Mouse (Mus musculus): ENCODE results near the gene Nup50. TPM values are rescaled to one million over a fixed set of nuclear protein-coding genes. Genes with fewer than 3 reads are reported as not detected.
A peak's percentile ranks its signal among the peaks of the same experiment; 100 is the strongest.

The Nup50 gene
- total RNA-seq (2012; rRNA removed) (54.7 and 55.9 TPM in 2 replicates), polyA plus RNA-seq (2012; ENCODE audit: insufficient read depth in 1 of 2, insufficient read length in 2 of 2, low read depth in 1 of 2, low replicate concordance in 2 of 2, missing spikeins in 1 of 2) (10 to 100 TPM in 1 of 2 experiments, not detected in 1; 98.4 TPM)

GRCm38 (mm10) chr15:84922884-84923507 is at the start of gene Nup50:
TSS of gene Nup50 (plus strand) at chr15:84923411.
- Histone ChIP-seq H3K27me3 (ENCODE audit: control insufficient read depth in 1 of 2, insufficient read depth in 2 of 2, low read length in 2 of 2) (no peaks in the 10 kb centered on the region), H3K4me3 (ENCODE audit: control insufficient read depth in 1 of 2, insufficient read depth in 1 of 2, low read depth in 2 of 2, low read length in 2 of 2) (peak within 1 kb of the TSS; percentile 66 to 80), H3K79me2 (ENCODE audit: control insufficient read depth, insufficient read depth, low read length, poor library complexity) (peaks cover 48% of the 10 kb centered on the region), H3K9ac (ENCODE audit: control insufficient read depth, low read depth, low read length, poor library complexity, severe bottlenecking) (peak within 1 kb of the TSS; percentile 95), H3K9me3 (replicated peaks; ENCODE audit: insufficient read depth, low read length) (no peaks in the 10 kb centered on the region), H3K27ac (ENCODE audit: control insufficient read depth, low read depth, low read length) (peak within 1 kb of the TSS; percentile 87), H3K4me1 (ENCODE audit: control insufficient read depth in 1 of 2, insufficient read depth in 2 of 2, low read length in 2 of 2) (peaks cover 0 to 8% of the 10 kb centered on the region in 2 experiments; a peak in 2 of 4 replicates), H3K36me3 (ENCODE audit: control insufficient read depth in 1 of 2, insufficient read depth in 2 of 2, low read length in 2 of 2) (peaks cover 11 to 17% of the 10 kb centered on the region in 2 experiments)
- TF ChIP-seq CHD2 (IDR thresholded peaks at IDR 0.05; ENCODE audit: low read length) (no peak), E2F4 (IDR thresholded peaks at IDR 0.05; ENCODE audit: borderline replicate concordance, low read depth, low read length) (0 out of 2 replicates have a peak, but pooled peaks have one; percentile 70), MXI1 (IDR thresholded peaks at IDR 0.05; ENCODE audit: low read depth, low read length) (peak; percentile 96), POLR2AphosphoS2 (IDR thresholded peaks at IDR 0.05; ENCODE audit: low read length) (peak; percentile 92), MAX (IDR thresholded peaks at IDR 0.05; ENCODE audit: low read length) (peak; percentile 98), ZKSCAN1 (IDR thresholded peaks at IDR 0.05; ENCODE audit: low read depth, low read length) (no peak), TCF12 (IDR thresholded peaks at IDR 0.05; ENCODE audit: low read depth, low read length) (peak; percentile 62; the same call in 1 of the 2 replicates), HCFC1 (IDR thresholded peaks at IDR 0.05; ENCODE audit: low read depth, low read length) (peak; percentile 81), TBP (IDR thresholded peaks at IDR 0.05; ENCODE audit: low read depth, low read length) (peak; percentile 72; the same call in 1 of the 2 replicates), TAL1 (IDR thresholded peaks at IDR 0.05; ENCODE audit: low read length) (no peak), USF1 (IDR thresholded peaks at IDR 0.05; ENCODE audit: low read depth, low read length) (peak; percentile 99), POLR2AphosphoS5 (IDR thresholded peaks at IDR 0.05; ENCODE audit: borderline replicate concordance, low read depth, low read length) (0 out of 2 replicates have a peak, but pooled peaks have one; percentile 63), KAT2A (conservative IDR thresholded peaks at IDR 0.05; ENCODE audit: low read depth, low read length) (no peak; the same call in 1 of the 2 replicates), MAFK (IDR thresholded peaks at IDR 0.05; ENCODE audit: borderline replicate concordance, low read depth, low read length) (no peak), ETS1 (IDR thresholded peaks at IDR 0.05; ENCODE audit: low read depth, low read length) (peak; percentile 53; the same call in 1 of the 2 replicates), MYC (IDR thresholded peaks at IDR 0.05; ENCODE audit: low read depth, low read length) (peak; percentile 97), UBTF (IDR thresholded peaks at IDR 0.05; ENCODE audit: borderline replicate concordance, insufficient read depth, low read depth, low read length) (0 out of 2 replicates have a peak, but pooled peaks have one; percentile 69), NRF1 (IDR thresholded peaks at IDR 0.05; ENCODE audit: insufficient read depth, low read depth, low read length, poor library complexity, severe bottlenecking) (peak; percentile 100; the same call in 1 of the 2 replicates), USF2 (IDR thresholded peaks at IDR 0.05; ENCODE audit: borderline replicate concordance in 1 of 2, insufficient read depth in 1 of 2, low read depth in 1 of 2, low read length in 2 of 2) (peak; percentile 51 to 83; a peak in 3 of 4 replicates), RAD21 (IDR thresholded peaks at IDR 0.05; ENCODE audit: low read depth, low read length) (no peak), MYB (IDR thresholded peaks at IDR 0.05; ENCODE audit: low read depth, low read length) (0 out of 2 replicates have a peak, but pooled peaks have one; percentile 7), GATA1 (IDR thresholded peaks at IDR 0.05; ENCODE audit: low read depth, low read length) (no peak), SIN3A (IDR thresholded peaks at IDR 0.05; ENCODE audit: low read length) (peak; percentile 91), RCOR1 (IDR thresholded peaks at IDR 0.05; ENCODE audit: low read depth, low read length) (no peak), BHLHE40 (IDR thresholded peaks at IDR 0.05; ENCODE audit: borderline replicate concordance, low read depth, low read length) (peak; percentile 88), ZMIZ1 (IDR thresholded peaks at IDR 0.05; ENCODE audit: low read depth, low read length) (peak; percentile 78), POLR2A (IDR thresholded peaks at IDR 0.05; ENCODE audit: control insufficient read depth in 1 of 2, insufficient read depth in 1 of 2, low read depth in 1 of 2, low read length in 2 of 2, poor library complexity in 1 of 2) (peak; percentile 65 to 93; a peak in 3 of 4 replicates), NELFE (IDR thresholded peaks at IDR 0.05; ENCODE audit: low read depth, low read length) (peak; percentile 87)
- peak; percentile 98 for DNase-seq (ENCODE audit: low read depth, low spot score)
